Mouse (Mus musculus) testis, adult 2 months (tissue): ENCODE measurements at regions not wholly inside any gene's neighbourhood (a gene's known extent, or its start where the extent isn't known, plus 50 kb on each side); places are given as distances from the start of the nearest gene placed in this dataset.

ENCODE experiments used
- CTCF ChIP-seq: fragments of 200-500 bp; IDR thresholded peaks from 2 replicates; pipeline ENCODE4 v1.5.1; 2012; ENCODE audit warnings: low read depth, mild to moderate bottlenecking, inconsistent platforms, low read length, moderate library complexity; ENCODE audit not compliant: control insufficient read depth, insufficient read depth, insufficient replicate concordance
- POLR2A ChIP-seq: fragments of 200-500 bp; IDR thresholded peaks from 2 replicates; pipeline ENCODE4 v1.6.1; 2012; ENCODE audit warnings: low read depth, mild to moderate bottlenecking, inconsistent platforms, low read length, moderate library complexity; ENCODE audit not compliant: control insufficient read depth

GRCm38 (mm10) chr8:26395061-26395460, 275.7 kb downstream of the Gm45692 start:
- TF ChIP-seq POLR2A (no peak), CTCF (no peak; the same call in 1 of the 2 replicates)
